Mouse (Mus musculus): ENCODE data around the gene Ramac.

Gene Ramac

DNA sequence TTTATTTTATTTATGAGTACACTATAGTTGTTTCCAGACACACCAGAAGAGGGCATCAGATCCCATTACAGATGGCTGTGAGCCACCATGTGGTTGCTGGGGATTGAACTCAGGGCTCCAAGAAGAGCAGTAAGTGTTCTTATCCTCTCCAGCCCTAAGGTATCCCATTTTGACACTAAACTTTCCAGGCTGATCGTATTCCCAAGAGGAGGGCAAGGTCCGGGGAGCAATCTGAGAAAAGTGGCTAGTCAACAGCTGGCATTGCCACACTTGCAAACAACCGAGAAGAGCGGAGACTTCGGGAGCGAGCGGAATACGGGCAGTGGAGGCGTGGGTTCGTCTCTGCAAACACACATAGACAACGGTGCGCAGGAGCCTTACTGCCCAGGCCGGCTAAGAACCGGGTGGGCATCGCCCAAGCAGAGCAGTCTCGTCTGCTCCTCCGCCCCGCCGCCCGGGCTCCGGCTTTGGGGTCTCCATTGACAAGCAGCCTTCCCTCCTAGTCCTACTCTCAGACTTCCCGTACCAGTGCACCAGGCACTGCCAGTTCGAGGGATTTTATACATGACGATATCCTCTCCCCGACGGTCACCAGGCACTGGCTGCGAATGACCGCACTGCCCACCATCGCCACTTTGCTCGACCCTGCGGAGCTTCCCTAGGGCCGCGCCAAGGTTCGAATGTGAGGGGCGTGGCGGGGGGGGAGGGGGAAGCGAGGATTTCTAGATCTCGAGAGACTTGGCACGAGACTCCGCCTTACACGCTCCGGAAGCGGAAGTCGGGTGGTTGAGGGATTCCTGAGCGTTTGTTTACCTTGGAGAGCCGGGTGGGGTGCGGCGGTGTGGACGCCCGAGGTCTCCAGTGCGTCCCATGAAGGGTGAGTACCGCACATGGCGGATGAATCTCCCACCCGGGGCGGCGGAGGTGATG lies at the start of gene Ramac:
Ramac (plus strand) TSS at position 746 of the 930 bp plus-strand sequence.
- DNase-seq = peak; percentile 82

DNA sequence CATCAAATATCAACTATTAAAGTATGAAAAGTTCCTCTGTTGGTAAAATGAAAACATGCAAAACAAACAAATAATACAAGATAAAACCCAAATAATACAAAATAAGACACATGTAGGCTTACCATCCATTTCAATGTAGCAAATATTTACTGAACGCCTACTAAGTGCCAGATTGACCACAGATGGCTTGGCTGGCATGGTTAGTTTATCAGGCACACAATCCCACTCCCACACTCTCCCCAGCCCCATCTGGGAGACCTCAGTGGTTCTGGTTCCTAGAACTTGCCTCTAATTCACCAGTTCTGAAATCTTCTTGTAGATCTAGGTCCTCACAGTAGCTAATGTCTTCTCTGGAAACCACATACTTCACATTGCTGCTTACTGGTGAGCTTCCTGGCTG lies 44.1 kb upstream of the Ramac start:
- DNase-seq = no peak

GRCm38 (mm10) chr7:81719216-81719661 lies 43.5 kb upstream of the Ramac start:
- no peak for DNase-seq

GRCm38 (mm10) chr7:81721271-81721670 lies 41.5 kb upstream of the Ramac start:
- no peak for DNase-seq

- DNase-seq = no peak
These were observed 38.9 kb upstream of the Ramac start for GRCm38 (mm10) chr7:81723851-81724250.

GRCm38 (mm10) chr7:81725986-81726727 lies 36.6 kb upstream of the Ramac start:
- DNase-seq = no peak

GRCm38 (mm10) chr7:81726728-81727005 lies 36.1 kb upstream of the Ramac start:
- no peak for DNase-seq

- no peak for DNase-seq
These were observed 35.0 kb upstream of the Ramac start for GRCm38 (mm10) chr7:81727716-81728115.

- DNase-seq = no peak
These were observed 32.9 kb upstream of the Ramac start for GRCm38 (mm10) chr7:81729787-81730186.

- DNase-seq = no peak
These were observed 31.5 kb upstream of the Ramac start for GRCm38 (mm10) chr7:81731181-81731651.

- DNase-seq = no peak
These were observed 30.3 kb upstream of the Ramac start for GRCm38 (mm10) chr7:81732183-81733089.

DNA sequence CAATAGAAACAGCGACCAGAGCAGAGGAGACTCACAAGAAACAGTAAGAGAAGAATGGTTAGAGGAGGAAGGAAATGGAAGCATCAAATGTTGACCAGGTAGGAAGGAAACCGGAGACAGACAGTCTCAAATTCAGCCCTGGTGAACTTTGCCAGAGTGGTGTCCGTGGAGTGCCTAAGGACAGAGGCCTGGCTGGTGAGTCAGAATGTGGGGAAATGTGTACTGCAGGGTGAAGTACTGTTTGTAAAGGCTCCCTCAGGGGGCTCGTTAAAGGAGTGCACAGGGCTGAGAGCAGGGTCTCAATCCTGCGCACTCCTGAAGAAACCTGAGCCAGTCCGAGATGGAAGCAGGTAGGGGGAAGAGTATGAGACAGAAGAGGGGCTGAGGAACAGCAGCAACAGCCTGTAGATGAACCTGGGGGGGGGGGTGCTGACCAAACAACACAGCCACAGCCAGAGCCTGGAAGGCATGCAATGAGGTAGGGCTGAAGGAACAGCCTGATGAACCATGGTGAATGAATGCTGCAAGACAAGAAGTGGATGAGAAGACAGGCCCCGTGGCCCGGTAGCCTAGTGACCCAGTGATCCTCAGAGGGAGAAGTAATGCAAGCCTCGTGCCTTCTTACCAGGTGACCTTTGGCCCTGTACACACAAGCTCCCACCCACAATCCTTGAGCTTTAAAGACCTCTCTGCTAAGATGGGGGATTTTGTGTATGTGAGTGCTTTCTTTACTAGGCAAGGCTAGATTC lies 27.3 kb upstream of the Ramac start:
- DNase-seq = no peak

GRCm38 (mm10) chr7:81738720-81739385 lies 23.9 kb upstream of the Ramac start:
- no peak for DNase-seq

- DNase-seq = no peak
These were observed 22.7 kb upstream of the Ramac start for GRCm38 (mm10) chr7:81740010-81740409.

DNA sequence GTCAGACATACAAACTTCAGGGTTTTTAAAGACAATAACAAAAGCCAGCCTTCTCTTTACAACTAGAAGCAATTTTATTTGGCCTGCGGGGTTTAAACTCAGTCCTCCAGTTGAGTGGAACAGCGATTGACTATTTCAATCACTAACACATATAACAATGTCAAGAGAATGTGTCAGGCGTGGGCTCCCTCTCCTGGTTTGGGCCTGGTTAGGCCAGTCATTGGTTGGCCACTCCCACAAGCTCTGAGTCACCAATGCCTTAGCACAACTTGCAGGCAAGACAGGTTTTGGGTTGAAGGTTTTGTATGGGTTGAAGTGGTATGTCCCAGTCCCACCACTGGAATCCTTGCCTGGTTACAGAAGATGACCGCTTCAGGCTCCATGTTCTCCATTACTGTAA lies 18.6 kb upstream of the Ramac start:
- no peak for DNase-seq

DNA sequence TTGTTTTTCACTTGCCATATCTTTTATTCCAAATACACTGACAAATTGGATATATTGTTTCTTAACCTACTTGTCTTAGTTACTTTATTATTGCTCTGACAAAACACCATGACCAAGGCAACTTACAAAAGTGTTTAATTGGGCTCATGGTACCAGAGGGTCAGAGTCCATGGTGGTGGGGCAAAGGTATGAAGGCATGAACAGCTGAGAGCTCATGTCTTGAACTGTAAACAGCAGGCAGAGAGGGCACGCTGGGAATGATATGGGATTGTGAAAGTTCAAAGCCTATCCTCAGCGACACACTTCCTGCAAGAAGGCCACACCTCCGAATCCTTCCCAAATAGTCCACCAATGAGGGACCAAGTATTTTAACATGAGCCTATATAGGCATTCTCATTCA lies 14.8 kb upstream of the Ramac start:
- no peak for DNase-seq

- DNase-seq = peak; percentile 13
These were observed 553 bp downstream of the Ramac start for GRCm38 (mm10) chr7:81763110-81763845.

DNA sequence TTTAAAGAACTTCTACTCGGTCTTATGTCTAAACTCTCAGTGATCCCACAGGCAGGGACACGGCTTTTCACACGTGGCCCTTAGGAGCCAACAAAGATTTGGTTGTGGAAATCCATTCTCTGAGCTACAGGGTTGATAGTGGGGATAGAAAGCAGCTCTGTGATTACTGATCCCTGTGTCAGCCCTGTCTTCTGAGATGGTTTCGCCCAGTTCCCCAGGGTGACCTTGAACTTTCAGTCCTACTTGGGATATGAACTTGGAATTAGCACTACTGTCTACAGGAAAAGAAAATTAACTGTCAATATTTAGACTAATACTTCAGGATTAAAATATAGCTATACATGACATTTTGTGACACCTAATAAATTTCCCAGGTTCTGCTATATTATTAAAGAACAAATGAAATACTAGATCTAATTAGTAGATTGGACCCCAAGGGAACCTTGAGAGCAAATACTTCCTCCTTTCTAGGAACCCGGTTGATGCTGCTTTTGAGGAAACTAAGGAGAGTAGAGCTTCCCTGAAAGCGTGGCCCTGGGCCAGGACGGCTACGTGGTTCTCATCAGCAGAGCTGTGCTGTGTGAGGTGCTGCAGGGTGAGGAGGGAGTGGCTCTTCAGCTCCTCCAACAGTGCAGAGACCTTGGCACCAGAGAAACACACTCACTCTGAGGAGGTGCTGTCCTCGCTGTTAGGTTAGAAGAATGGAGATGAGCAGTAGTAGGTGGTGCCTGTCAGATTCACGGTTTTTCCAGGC lies 10.2 kb downstream of the Ramac start:
- no peak for DNase-seq

- DNase-seq = no peak
These were observed 12.6 kb downstream of the Ramac start for GRCm38 (mm10) chr7:81775325-81775724.

DNA sequence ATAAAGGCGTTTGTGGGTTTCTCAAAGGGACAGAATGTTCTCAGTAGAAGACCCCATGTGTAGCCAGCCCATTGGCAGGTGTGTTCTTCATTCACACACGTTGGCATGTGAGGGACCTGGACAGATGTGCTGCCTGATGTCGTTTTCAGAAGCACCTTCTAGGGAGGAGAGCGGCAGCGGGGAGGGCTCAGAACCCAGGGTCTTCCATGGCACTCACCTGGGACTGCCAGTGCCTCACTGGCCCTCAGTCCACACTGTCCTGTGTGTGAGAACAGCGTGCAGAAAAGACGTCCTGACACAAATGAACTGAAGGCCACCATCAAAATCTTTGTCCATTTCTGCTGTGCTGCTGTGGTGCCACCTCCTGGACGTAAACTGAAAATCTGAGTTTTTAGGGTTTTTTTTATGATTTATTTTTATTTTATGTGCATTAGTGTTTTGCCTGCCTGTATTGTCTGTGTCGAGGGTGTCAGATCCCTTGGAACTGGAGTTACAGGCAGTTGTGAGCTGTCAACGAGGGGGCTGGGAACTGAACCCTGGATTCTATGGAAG lies 15.0 kb downstream of the Ramac start:
- DNase-seq = no peak
